Mouse (Mus musculus) heart, postnatal 25 days (tissue): ENCODE results near the gene Shb. TPM values are rescaled to one million over a fixed set of nuclear protein-coding genes. Genes with fewer than 3 reads are reported as not detected.

Experiments
- DNase-seq: peaks from one replicate; pipeline ENCODE4 v3.0.0; 2022; ENCODE audit warnings: low spot score
- intact Hi-C: fragments of 180-260 bp; cut with DNase I; formaldehyde crosslinking; loops from one replicate; pipeline ENCODE4 v1.15.1; 2025
- total RNA-seq, 2 experiments: library from RNA; stranded (reverse); gene quantifications; 2 replicates each; pipeline ENCODE4 v1.2.3; 2021

Gene Shb
- total RNA-seq, 2 experiments from 2014 or later = 34.9 to 37.7 TPM

- intact Hi-C loops = loop anchor here (2.0 kb wide), 1 partner anchor 17 kb away; no protein-coding TSS in a partner anchor
- DNase-seq = no peak
Measured at GRCm38 (mm10) chr4:45509416-45509815, 22.9 kb downstream of the Shb start.

GRCm38 (mm10) chr4:45508469-45508868, 23.8 kb downstream of the Shb start:
- intact Hi-C loops = loop anchor here (2.0 kb wide), 1 partner anchor 16 kb away; no protein-coding TSS in a partner anchor
- no peak for DNase-seq

GRCm38 (mm10) chr4:45507476-45507875, 24.8 kb downstream of the Shb start:
- intact Hi-C loops = no loop called here
- no peak for DNase-seq

- intact Hi-C loops = no loop called here
- no peak for DNase-seq
Measured at GRCm38 (mm10) chr4:45507039-45507438, 25.2 kb downstream of the Shb start.

GRCm38 (mm10) chr4:45506613-45507012, 25.7 kb downstream of the Shb start:
- intact Hi-C loops = no loop called here
- no peak for DNase-seq

- DNase-seq = no peak
- intact Hi-C loops = no loop called here
Measured at GRCm38 (mm10) chr4:45505671-45506070, 26.6 kb downstream of the Shb start.

- intact Hi-C loops = no loop called here
- no peak for DNase-seq
Measured at GRCm38 (mm10) chr4:45505191-45505590, 27.1 kb downstream of the Shb start.

- intact Hi-C loops = no loop called here
- peak; percentile 49 for DNase-seq
Measured at GRCm38 (mm10) chr4:45503816-45504215, 28.5 kb downstream of the Shb start.

GRCm38 (mm10) chr4:45503380-45503779, 28.9 kb downstream of the Shb start:
- DNase-seq = no peak
- intact Hi-C loops = no loop called here

- intact Hi-C loops = no loop called here
- DNase-seq = no peak
Measured at GRCm38 (mm10) chr4:45502002-45502401, 30.3 kb downstream of the Shb start.

GRCm38 (mm10) chr4:45500381-45500780, 31.9 kb downstream of the Shb start:
- intact Hi-C loops = no loop called here
- DNase-seq = no peak

GRCm38 (mm10) chr4:45499556-45499955, 32.7 kb downstream of the Shb start:
- no peak for DNase-seq
- intact Hi-C loops = no loop called here

GRCm38 (mm10) chr4:45499081-45499480, 33.2 kb downstream of the Shb start:
- DNase-seq = no peak
- intact Hi-C loops = no loop called here

GRCm38 (mm10) chr4:45498345-45498744, 33.9 kb downstream of the Shb start:
- DNase-seq = no peak
- intact Hi-C loops = no loop called here

GRCm38 (mm10) chr4:45497282-45497681, 35.0 kb downstream of the Shb start:
- intact Hi-C loops = no loop called here
- DNase-seq = no peak

GRCm38 (mm10) chr4:45495531-45496201, 36.6 kb downstream of the Shb start:
- intact Hi-C loops = no loop called here

GRCm38 (mm10) chr4:45493786-45494400, 38.4 kb downstream of the Shb start:
- DNase-seq = no peak
- intact Hi-C loops = loop anchor here (2.0 kb wide), 1 partner anchor 15 kb away; no protein-coding TSS in a partner anchor

More at GRCm38 (mm10) chr4:45495531-45496201, 36.6 kb downstream of the Shb start:
- no peak for DNase-seq

- no peak for DNase-seq
- intact Hi-C loops = loop anchor here (2.0 kb wide), 1 partner anchor 16 kb away; no protein-coding TSS in a partner anchor
Measured at GRCm38 (mm10) chr4:45493118-45493517, 39.2 kb downstream of the Shb start.

- no peak for DNase-seq
- intact Hi-C loops = loop anchor here (2.0 kb wide), 1 partner anchor 16 kb away; no protein-coding TSS in a partner anchor
Measured at GRCm38 (mm10) chr4:45492681-45493081, 39.6 kb downstream of the Shb start.

GRCm38 (mm10) chr4:45491685-45492601, 40.3 kb downstream of the Shb start:
- intact Hi-C loops = loop anchor here (2.0 kb wide), 1 partner anchor 17 kb away; no protein-coding TSS in a partner anchor
- DNase-seq = no peak
